Mouse (Mus musculus) myocyte (in vitro differentiated cells): Measurements from ENCODE around the gene Nupr1. TPM values are rescaled to one million over a fixed set of nuclear protein-coding genes. Genes with fewer than 3 reads are reported as not detected.

ENCODE experiments used
- H3K27me3 ChIP-seq: one replicate; pipeline ENCODE4 v1.6.1; 2011; ENCODE audit not compliant: control insufficient read depth, insufficient read depth, insufficient read length
- H3K36me3 ChIP-seq: one replicate; pipeline ENCODE4 v1.6.1; 2011; ENCODE audit not compliant: control insufficient read depth, insufficient read depth
- H3K4me2 ChIP-seq: one replicate; pipeline ENCODE4 v1.6.1; 2011; ENCODE audit warnings: low read depth, control low read depth
- H3K4me3 ChIP-seq: one replicate; pipeline ENCODE4 v1.5.1; 2011; ENCODE audit warnings: mild to moderate bottlenecking, control low read depth, moderate library complexity
- H3K79me2 ChIP-seq: one replicate; pipeline ENCODE4 v1.6.1; 2011; ENCODE audit not compliant: control insufficient read depth, insufficient read depth
- H3ac ChIP-seq: one replicate; pipeline ENCODE4 v1.6.1; 2011; ENCODE audit not compliant: control insufficient read depth, insufficient read length
- CEBPB ChIP-seq: IDR thresholded peaks from 2 replicates; pipeline ENCODE4 v1.6.1; 2011; ENCODE audit warnings: mild to moderate bottlenecking, moderate library complexity; ENCODE audit not compliant: poor library complexity, insufficient read depth, severe bottlenecking
- E2F4 ChIP-seq: IDR thresholded peaks from one replicate; pipeline ENCODE4 v1.6.1; 2011; ENCODE audit warnings: mild to moderate bottlenecking, control low read depth, moderate library complexity; ENCODE audit not compliant: insufficient read depth
- MAX ChIP-seq: IDR thresholded peaks from one replicate; pipeline ENCODE4 v1.6.1; 2011; ENCODE audit warnings: low read depth, mild to moderate bottlenecking, control low read depth
- MYOD1 ChIP-seq, 3 experiments: IDR thresholded peaks; one replicate each; pipeline ENCODE4 v1.6.1; 2011; ENCODE audit warnings: control low read depth in 2 of 3, low read depth in 2 of 3, mild to moderate bottlenecking in 2 of 3, moderate library complexity in 1 of 3; ENCODE audit not compliant: insufficient read length in 2 of 3, control insufficient read depth in 1 of 3
- MYOG ChIP-seq, 3 experiments: IDR thresholded peaks; one replicate each; pipeline ENCODE4 v1.6.1; 2011; ENCODE audit warnings: control low read depth in 2 of 3, low read depth in 2 of 3, mild to moderate bottlenecking in 2 of 3; ENCODE audit not compliant: insufficient read length in 2 of 3, control insufficient read depth in 1 of 3, insufficient read depth in 1 of 3
- POLR2A ChIP-seq: IDR thresholded peaks from one replicate; pipeline ENCODE4 v1.6.1; 2011; ENCODE audit warnings: low read depth, mild to moderate bottlenecking, control low read depth, moderate library complexity; ENCODE audit not compliant: insufficient read length
- POLR2AphosphoS2 ChIP-seq: IDR thresholded peaks from one replicate; pipeline ENCODE4 v1.6.1; 2011; ENCODE audit warnings: low read depth, control low read depth; ENCODE audit not compliant: insufficient read length
- REST ChIP-seq: IDR thresholded peaks from one replicate; pipeline ENCODE4 v1.6.1; 2011; ENCODE audit warnings: mild to moderate bottlenecking, control low read depth, moderate library complexity; ENCODE audit not compliant: insufficient read depth, insufficient read length
- SRF ChIP-seq: IDR thresholded peaks from one replicate; pipeline ENCODE4 v1.6.1; 2011; ENCODE audit warnings: low read depth; ENCODE audit not compliant: control insufficient read depth, insufficient read length
- TCF12 ChIP-seq: IDR thresholded peaks from one replicate; pipeline ENCODE4 v1.6.1; 2011; ENCODE audit warnings: mild to moderate bottlenecking, control low read depth; ENCODE audit not compliant: poor library complexity, insufficient read depth, severe bottlenecking
- TCF3 ChIP-seq: IDR thresholded peaks from one replicate; pipeline ENCODE4 v1.6.1; 2011; ENCODE audit warnings: low read depth, control low read depth; ENCODE audit not compliant: insufficient read length
- USF1 ChIP-seq: IDR thresholded peaks from one replicate; pipeline ENCODE4 v1.6.1; 2011; ENCODE audit warnings: low read depth, mild to moderate bottlenecking, control low read depth, moderate library complexity
- polyA plus RNA-seq: library from polyadenylated mRNA; unstranded; fragments of >200 nt; fragmentation: generic; extraction: Trizol; gene quantifications from one replicate; pipeline ENCODE4 v1.2.1, GENCODE M21; 2012; ENCODE audit warnings: missing spikeins

Nupr1 gene
- polyA plus RNA-seq, 1 experiment: 244 TPM

DNA sequence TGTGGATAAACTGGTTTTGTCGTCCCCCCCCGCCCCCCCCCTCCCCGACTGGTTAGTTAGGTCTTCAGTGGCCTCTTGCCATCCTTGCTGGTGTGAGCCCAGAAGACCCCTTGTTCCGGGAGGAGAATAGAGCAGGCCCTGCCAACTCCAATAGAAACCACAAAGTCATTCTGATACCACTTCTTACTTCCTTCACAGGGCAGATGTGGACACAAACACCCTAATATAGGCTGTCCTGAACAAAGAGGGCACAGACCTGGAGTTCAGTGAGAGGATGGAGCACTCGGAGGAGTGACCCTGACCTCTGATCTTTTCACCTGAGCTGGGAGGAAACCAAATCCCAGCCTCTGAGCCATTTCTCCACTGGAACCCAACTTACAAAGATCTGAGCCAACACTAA lies 28.8 kb downstream of the Nupr1 start:
- Histone ChIP-seq H3K79me2 (no peaks in the 10 kb centered on the region), H3K36me3 (no peaks in the 10 kb centered on the region), H3K27me3 (no peaks in the 10 kb centered on the region), H3K4me3 (no peak overlapping the region), H3ac (no peak overlapping the region), H3K4me2 (no peak overlapping the region)
- TF ChIP-seq MYOD1 (IDR thresholded peaks at IDR 0.05; ENCODE audit: control insufficient read depth in 1 of 3, insufficient read length in 2 of 3, low read depth in 2 of 3): no peak
- no peak for TF ChIP-seq MAX
- TF ChIP-seq REST: no peak
- TF ChIP-seq POLR2A: no peak
- no peak for TF ChIP-seq CEBPB
- no peak for TF ChIP-seq MYOG (IDR thresholded peaks at IDR 0.05; ENCODE audit: control insufficient read depth in 1 of 3, insufficient read depth in 1 of 3, insufficient read length in 2 of 3, low read depth in 2 of 3)
- TF ChIP-seq TCF3: no peak
- no peak for TF ChIP-seq TCF12

DNA sequence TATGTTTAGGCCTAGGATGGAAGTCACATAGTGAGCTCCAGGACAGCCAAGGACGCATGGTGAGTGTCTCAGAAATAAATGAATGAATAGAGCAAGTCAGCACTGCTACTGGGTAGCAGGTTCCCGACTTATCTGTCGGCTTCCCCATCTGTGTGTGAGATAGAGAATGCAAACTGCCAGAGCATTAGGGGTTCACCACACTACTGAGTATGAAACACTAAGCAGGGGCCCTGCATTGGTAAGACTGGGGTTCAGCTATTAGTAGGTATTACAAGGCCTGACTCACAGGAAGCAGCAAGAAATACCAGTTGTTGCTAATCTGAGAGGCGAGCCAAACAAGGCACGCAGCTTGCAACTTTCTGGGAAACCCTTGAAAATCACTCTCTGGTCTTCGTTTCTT lies 31.7 kb downstream of the Nupr1 start:
- H3K79me2 ChIP-seq: no peaks in the 10 kb centered on the region
- H3ac ChIP-seq: no peak overlapping the region
- H3K4me2 ChIP-seq: no peak overlapping the region

DNA sequence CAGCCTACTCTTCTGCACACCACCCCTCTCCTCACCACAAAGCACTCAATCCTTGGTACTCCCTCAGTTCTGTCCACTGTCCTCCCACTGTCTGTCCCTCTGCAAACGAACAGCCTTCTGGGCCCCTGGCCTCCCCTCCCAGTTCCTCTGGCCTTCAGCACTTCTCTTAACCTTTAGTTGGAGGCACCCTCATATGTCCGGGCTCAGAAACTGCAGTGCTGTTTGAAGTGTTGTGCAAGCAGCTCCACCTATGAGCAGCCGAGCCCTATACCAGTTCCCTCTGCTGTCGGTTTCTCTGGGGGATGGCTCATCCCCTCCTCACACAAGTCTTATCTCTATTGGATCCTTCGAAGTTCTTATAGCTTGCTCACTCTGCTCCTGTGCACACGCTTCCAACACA lies 34.2 kb downstream of the Nupr1 start:
- no peaks in the 10 kb centered on the region for H3K27me3 ChIP-seq
- H3K4me3 ChIP-seq: no peak overlapping the region
- no peak for TF ChIP-seq MYOG (IDR thresholded peaks at IDR 0.05; ENCODE audit: control insufficient read depth in 1 of 3, insufficient read depth in 1 of 3, insufficient read length in 2 of 3, low read depth in 2 of 3)
- TF ChIP-seq REST: no peak
- no peak for TF ChIP-seq POLR2A
- no peak overlapping the region for H3ac ChIP-seq
- H3K4me2 ChIP-seq: no peak overlapping the region
- H3K79me2 ChIP-seq: no peaks in the 10 kb centered on the region
- no peaks in the 10 kb centered on the region for H3K36me3 ChIP-seq

More for the DNA sequence above, 31.7 kb downstream of the Nupr1 start:
- Histone ChIP-seq H3K4me3 (no peak overlapping the region), H3K27me3 (no peaks in the 10 kb centered on the region), H3K36me3 (no peaks in the 10 kb centered on the region)
- TF ChIP-seq E2F4: no peak
- TF ChIP-seq POLR2A: no peak

DNA sequence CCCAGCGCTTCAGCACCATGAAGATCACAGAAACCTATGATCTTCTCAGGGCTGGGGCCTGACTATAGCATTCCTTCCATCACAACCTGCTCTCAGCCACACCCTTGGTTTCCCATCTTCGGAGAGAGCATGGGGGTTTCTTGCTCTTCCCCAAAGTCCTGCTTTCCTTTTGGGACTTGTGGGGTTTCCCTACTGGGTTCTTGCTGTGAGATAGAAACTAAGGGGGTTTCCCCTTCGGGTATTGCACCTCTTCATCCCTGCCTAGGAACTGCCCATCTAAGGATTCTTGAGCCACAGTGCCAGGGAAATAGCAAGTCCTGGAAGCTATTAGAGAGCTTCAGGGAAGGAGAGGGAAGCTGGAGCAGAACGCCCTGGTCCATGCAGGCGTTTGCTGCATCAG lies 34.8 kb downstream of the Nupr1 start:
- no peak overlapping the region for H3ac ChIP-seq
- no peak overlapping the region for H3K4me3 ChIP-seq
- H3K4me2 ChIP-seq: no peak overlapping the region
- H3K79me2 ChIP-seq: no peaks in the 10 kb centered on the region
- no peak for TF ChIP-seq TCF12
- TF ChIP-seq E2F4: no peak
- no peak for TF ChIP-seq MYOG (IDR thresholded peaks at IDR 0.05; ENCODE audit: control insufficient read depth in 1 of 3, insufficient read depth in 1 of 3, insufficient read length in 2 of 3, low read depth in 2 of 3)
- no peak for TF ChIP-seq CEBPB
- no peak for TF ChIP-seq TCF3
- no peak for TF ChIP-seq MYOD1 (IDR thresholded peaks at IDR 0.05; ENCODE audit: control insufficient read depth in 1 of 3, insufficient read length in 2 of 3, low read depth in 2 of 3)
- no peak for TF ChIP-seq REST
- TF ChIP-seq POLR2A: no peak
- TF ChIP-seq MAX: no peak
- TF ChIP-seq USF1: no peak
- TF ChIP-seq SRF: no peak
- no peak for TF ChIP-seq POLR2AphosphoS2
- H3K27me3 ChIP-seq: no peaks in the 10 kb centered on the region
- H3K36me3 ChIP-seq: no peaks in the 10 kb centered on the region

DNA sequence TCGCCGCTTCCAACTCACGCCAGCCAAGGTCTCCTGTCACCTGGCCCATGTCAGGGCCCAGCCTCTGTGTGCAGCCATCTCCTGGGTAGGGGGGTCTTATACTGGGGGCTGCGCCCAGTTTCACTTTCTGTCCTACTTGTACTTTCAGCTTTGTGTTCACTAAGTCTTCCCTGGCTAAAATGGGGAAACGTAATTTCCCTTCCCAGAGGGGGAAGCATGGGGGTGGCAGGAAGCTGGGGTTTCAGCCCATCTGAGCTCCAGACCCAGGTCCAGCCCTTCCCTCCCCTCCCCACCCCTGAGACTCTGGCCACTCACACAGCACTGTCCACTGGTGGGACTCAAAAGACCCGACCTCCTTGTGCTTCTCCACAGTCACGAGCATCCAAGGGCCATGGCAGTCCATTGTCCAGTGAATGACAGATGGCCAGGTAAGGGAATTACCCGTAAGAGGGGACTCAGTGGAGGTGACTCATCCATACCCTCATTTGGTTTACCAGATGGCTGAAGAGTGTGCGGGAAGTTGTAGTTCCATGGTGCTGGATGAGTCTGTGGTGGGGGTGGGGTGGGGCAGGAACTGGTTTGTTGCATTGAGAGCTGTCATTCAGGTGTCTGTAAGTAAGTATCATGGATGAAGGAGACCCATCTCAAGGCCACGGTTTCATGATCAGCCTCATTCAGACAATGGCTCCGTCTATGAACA lies 35.6 kb downstream of the Nupr1 start, which contains the start of gene Il27:
Gene Il27, minus strand, starts transcription at position 80 of the 700 bp plus-strand sequence.
- H3K4me2 ChIP-seq: no peak within 1 kb of the TSS
- H3K79me2 ChIP-seq: no peaks in the 10 kb centered on the region
- TF ChIP-seq USF1 (no peak), MAX (no peak), MYOD1 (IDR thresholded peaks at IDR 0.05; ENCODE audit: control insufficient read depth in 1 of 3, insufficient read length in 2 of 3, low read depth in 2 of 3) (no peak), TCF3 (no peak), E2F4 (no peak), REST (no peak), POLR2A (no peak), MYOG (IDR thresholded peaks at IDR 0.05; ENCODE audit: control insufficient read depth in 1 of 3, insufficient read depth in 1 of 3, insufficient read length in 2 of 3, low read depth in 2 of 3) (no peak), CEBPB (no peak), TCF12 (no peak), SRF (no peak), POLR2AphosphoS2 (no peak)
- H3K27me3 ChIP-seq: no peaks in the 10 kb centered on the region
- no peak within 1 kb of the TSS for H3ac ChIP-seq
- no peak within 1 kb of the TSS for H3K4me3 ChIP-seq
- H3K36me3 ChIP-seq: no peaks in the 10 kb centered on the region
